Comparison of ENCODE assay signal across 9 mouse cellular contexts in genomic region chr5:91518302-91518790, GRCm38 (mm10). TPM values are rescaled to one million over a fixed set of nuclear protein-coding genes. Genes with fewer than 3 reads are reported as not detected.
A peak's percentile ranks its signal among the peaks of the same experiment; 100 is the strongest.
DNase-seq lines count a peak whose midpoint lies in the region; ATAC-seq and TF ChIP-seq lines count a peak whose summit lies in the region.
"Had no signal": no experiment of that assay in that cellular context is flagged by ENCODE, and none has a peak within 500 bp of the region (broad histone marks: within the 10 kb centered on the region; RNA-seq: fewer than 3 reads in every experiment).

No protein-coding gene starts in this region.

- H3K27ac ChIP-seq in kidney, adult 2 months (ENCODE audit: insufficient read depth, low read depth, low read length) = no peak overlapping the region
- H3K27ac ChIP-seq in liver, postnatal 0 days (ENCODE audit: low read depth) = no peak overlapping the region

- peak overlapping the region; percentile 80 for H3K4me2 ChIP-seq in liver, postnatal 0 days (ENCODE audit: low read depth, low read length)

- no peak for TF ChIP-seq EP300 in liver, postnatal 0 days (IDR thresholded peaks at IDR 0.05; ENCODE audit: low read depth)

- peaks cover 2% of the 10 kb centered on the region; the same call in 1 of the 2 replicates for H3K4me1 ChIP-seq in kidney, adult 2 months (ENCODE audit: control insufficient read depth, insufficient read depth, low read length)
- peaks cover 9% of the 10 kb centered on the region; the same call in 1 of the 2 replicates for H3K4me1 ChIP-seq in liver, postnatal 0 days (ENCODE audit: insufficient read depth)

- no peak overlapping the region for H3K9ac ChIP-seq in liver, postnatal 0 days (replicated peaks)

- 4% methylated on average over 16 of the region's 16 CpGs for WGBS in kidney, adult 2 months
- WGBS in liver, postnatal 0 days (ENCODE audit: insufficient replicate concordance) = 5% methylated on average over 16 of the region's 16 CpGs

- TF ChIP-seq CTCF in kidney, adult 2 months (conservative IDR thresholded peaks at IDR 0.05; ENCODE audit: insufficient read depth, insufficient read length, low read depth, low read length) = no peak
- no peak for TF ChIP-seq CTCF in liver, postnatal 0 days (IDR thresholded peaks at IDR 0.05; ENCODE audit: low read depth)

- peak; percentile 12; the same call in 1 of the 2 replicates for ATAC-seq in common myeloid progenitor, adult 5-6 weeks (replicated peaks; ENCODE audit: low read depth, poor library complexity, severe bottlenecking)
- no peak for ATAC-seq in liver, postnatal 0 days

- H3K9me3 ChIP-seq in liver, postnatal 0 days (ENCODE audit: low read length) = no peaks in the 10 kb centered on the region

- intact Hi-C loops in heart, postnatal 36 days (cut with DNase I) = loop anchor here (5.0 to 10.0 kb wide), 2 partner anchors 109 to 596 kb away; no protein-coding TSS in a partner anchor
- intact Hi-C loops in left cerebral cortex, postnatal 14 days (cut with DNase I) = loop anchor here (5.0 kb wide), 2 partner anchors 344 to 434 kb away; no protein-coding TSS in a partner anchor

- peak overlapping the region; percentile 45 for H3K4me3 ChIP-seq in kidney, adult 2 months (ENCODE audit: insufficient read depth, low read depth, low read length)
- H3K4me3 ChIP-seq in liver, postnatal 0 days (ENCODE audit: low read depth, low read length) = peak overlapping the region; percentile 44

- no peaks in the 10 kb centered on the region for H3K36me3 ChIP-seq in kidney, adult 2 months (ENCODE audit: control insufficient read depth, insufficient read depth, low read length)
- no peaks in the 10 kb centered on the region for H3K36me3 ChIP-seq in liver, postnatal 0 days (replicated peaks; ENCODE audit: insufficient read depth, low read length)

- H3K27me3 ChIP-seq in kidney, adult 2 months (replicated peaks; ENCODE audit: control insufficient read depth, insufficient read depth, low read length) = no peaks in the 10 kb centered on the region
- peaks cover 14% of the 10 kb centered on the region for H3K27me3 ChIP-seq in liver, postnatal 0 days (ENCODE audit: insufficient read depth, low read length)
- H3K27me3 ChIP-seq: Patski had no signal

- TF ChIP-seq POLR2A in kidney, adult 2 months (IDR thresholded peaks at IDR 0.05; ENCODE audit: low read depth, low read length) = no peak

- no peak for DNase-seq in kidney, adult 2 months
- DNase-seq in kidney, adult 11 months = no peak
- DNase-seq in heart, postnatal 36 days = peak; percentile 10 to 14
- DNase-seq in liver, postnatal 0 days = no peak
- DNase-seq in cerebellum, adult 9-11 months = no peak
- DNase-seq in left cerebral cortex, postnatal 14 days (ENCODE audit: low spot score in 2 of 2) = no peak
- no peak for DNase-seq in T-cell, adult 2 months (ENCODE audit: low spot score)

RNA-seq across cellular contexts. Expression of gene Parm1, which starts 0.9 kb away (rescaled TPM):
- polyA plus RNA-seq in kidney, adult 2 months (2012; rRNA removed) = 6.8 and 7.6 TPM in 2 replicates
- total RNA-seq in common myeloid progenitor, adult 5-6 weeks (2017) = 1.8 and 4.3 TPM in 2 replicates
- total RNA-seq in heart, postnatal 36 days (2021) = 10 to 100 TPM; 57.1 to 57.7 TPM
- 0.31 and 0.34 TPM in 2 replicates for polyA plus RNA-seq in liver, postnatal 0 days (2015; fragmentation: Nextera tagmentation; extraction: Ambion mirVana)
- 10 to 100 TPM; 36.6 to 43.7 TPM for total RNA-seq in left cerebral cortex, postnatal 14 days (2021)

Comparison
In these comparisons a context has a peak if more than half of its experiments do, and no peak if none do; other contexts are left out.
1. DNase-seq: peak in heart, postnatal 36 days (2 of 2); none in kidney, adult 2 months (single experiment), kidney, adult 11 months (single experiment), liver, postnatal 0 days (single experiment), cerebellum, adult 9-11 months (single experiment), left cerebral cortex, postnatal 14 days (0 of 2) and T-cell, adult 2 months (single experiment).